Mouse (Mus musculus) adrenal gland, adult 10 weeks (tissue): ENCODE results near the gene Ccdc173. TPM values are rescaled to one million over a fixed set of nuclear protein-coding genes. Genes with fewer than 3 reads are reported as not detected.

Experiments
- polyA plus RNA-seq: library from polyadenylated mRNA; stranded (reverse); fragments of 350-450 nt; fragmentation: Illumina TruSeq; extraction: RNeasy Lipid Tissue Mini Kit (QIAGEN cat#74804); gene quantifications from one replicate; pipeline ENCODE4 v1.2.3, GENCODE M21; 2014; ENCODE audit warnings: low read depth, low replicate concordance

The Ccdc173 gene
- 8.2 TPM for polyA plus RNA-seq

DNA sequence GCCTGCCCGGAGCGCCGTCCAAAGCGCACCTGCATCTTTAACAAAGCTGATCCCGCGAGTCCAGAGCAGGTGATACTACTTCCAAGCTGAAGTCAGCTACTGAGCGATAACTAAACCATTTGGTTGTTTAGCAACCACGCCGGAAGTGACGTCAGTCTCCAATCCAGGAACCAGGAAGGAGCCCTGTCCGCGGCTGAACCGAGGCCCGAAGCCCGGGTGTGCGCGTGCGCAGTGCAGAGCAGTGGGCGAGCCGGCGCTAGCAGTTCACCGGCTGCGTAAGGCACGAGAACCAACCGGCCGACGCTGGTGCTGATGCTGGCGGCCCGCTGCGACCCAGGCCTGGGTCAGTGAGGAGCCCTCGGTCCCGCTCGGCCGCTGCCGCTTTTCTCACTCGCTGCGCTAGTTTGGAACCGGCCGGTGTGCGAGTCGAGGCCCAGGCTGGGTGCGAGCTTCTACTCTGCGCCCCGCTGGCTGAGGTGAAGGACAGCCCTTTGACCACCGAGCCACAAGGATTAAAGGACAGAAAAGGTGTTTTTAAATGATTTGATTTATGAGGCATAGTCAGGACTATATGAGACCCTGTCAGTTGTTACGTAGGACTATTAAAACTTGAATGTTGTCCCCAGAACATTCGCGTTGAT lies at the start of gene Ccdc173, which contains the start of gene Phospho2:
Gene Ccdc173 (minus strand): TSS at position 147 of the 641 bp plus-strand sequence.
Gene Phospho2 (plus strand): TSS at position 195 of the 641 bp plus-strand sequence.

DNA sequence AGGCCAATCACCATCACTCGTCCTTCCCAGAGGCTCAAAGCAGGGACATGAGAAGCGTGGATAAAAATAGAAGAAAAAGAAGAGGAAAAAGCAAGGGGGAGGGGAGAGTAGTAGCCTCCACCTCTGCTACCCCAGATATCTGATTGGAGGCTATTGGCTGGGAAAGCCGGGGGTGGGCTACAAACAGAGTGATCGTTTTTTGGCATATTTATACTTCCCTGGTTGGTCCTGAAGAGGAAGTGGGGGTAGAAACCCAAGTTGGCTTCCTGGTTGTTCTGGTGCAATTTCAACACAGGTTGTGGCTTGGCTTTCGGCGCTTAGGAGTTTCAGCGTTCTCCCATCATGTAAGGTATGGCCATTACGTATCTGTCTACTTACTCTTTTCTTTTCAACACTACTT lies 32.3 kb upstream of the Ccdc173 start, which contains the start of gene Klhl23:
Gene Klhl23 (plus strand): TSS at position 234 of the 400 bp plus-strand sequence.

DNA sequence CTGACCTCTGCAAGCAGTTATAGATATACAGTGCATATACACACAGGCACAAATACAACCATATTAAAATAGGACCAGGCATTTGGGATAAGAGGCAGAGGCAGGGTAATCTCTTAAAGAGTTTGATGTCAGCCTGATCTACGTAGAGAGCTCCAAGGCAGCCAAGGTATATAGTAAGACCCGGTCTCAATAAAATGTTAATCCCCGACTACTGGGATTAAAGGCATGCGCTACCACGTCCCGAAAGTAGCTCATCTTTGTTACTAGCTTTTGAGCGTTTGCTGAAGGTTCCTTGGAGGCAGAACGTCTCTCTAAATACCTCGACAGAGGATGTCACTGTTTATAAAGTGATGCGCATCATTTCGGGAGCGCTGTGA lies 67.1 kb downstream of the Ccdc173 start, which contains the start of gene Ppig:
Gene Ppig (plus strand): TSS at position 273 of the 377 bp plus-strand sequence.

DNA sequence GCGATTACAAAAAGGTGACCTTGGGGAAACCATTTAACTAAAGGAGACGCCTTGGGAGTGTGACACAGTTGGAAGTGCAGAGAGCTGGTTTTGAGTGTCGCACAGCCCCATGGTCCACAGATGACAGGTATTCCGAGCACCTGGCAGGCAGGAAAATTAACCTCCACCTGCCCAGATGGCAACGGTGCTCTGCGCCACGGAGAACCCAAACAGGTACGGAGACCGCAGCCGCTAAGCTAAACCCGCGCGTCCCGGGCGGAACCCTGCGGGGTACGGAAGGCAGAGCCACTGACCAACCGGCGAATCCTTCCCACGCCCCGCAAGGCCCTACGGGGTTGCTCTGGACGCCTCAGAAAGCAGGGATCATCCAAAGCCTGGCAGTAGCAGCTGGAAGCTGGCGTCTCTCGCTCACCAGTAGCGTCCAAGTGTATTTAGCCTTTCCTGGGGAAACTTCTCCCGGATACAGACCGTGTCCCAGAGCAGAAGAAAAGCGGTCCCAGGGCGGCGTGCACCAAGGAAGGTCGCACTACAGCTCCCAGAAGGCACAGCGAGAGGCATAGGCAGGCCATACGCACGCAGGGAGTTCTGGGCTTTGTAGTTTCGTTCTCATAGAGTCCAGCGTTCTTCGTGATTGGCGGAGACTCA lies 76.3 kb downstream of the Ccdc173 start, which contains the start of gene Fastkd1:
Gene Fastkd1 (minus strand): TSS at position 536 of the 645 bp plus-strand sequence.

Other genes starting within 250 kb of the Ccdc173 start
- 0.06 TPM for gene Lrp2, start 203.5 kb downstream of the Ccdc173 start, polyA plus RNA-seq
- 36.8 TPM for gene Bbs5, start 142.4 kb downstream of the Ccdc173 start, polyA plus RNA-seq
- gene Klhl41, start 119.5 kb downstream of the Ccdc173 start, polyA plus RNA-seq, result 3.6 TPM
- 48.7 TPM for gene Fastkd1, start 76.1 kb downstream of the Ccdc173 start, polyA plus RNA-seq
- gene Ppig, start 67.0 kb downstream of the Ccdc173 start, polyA plus RNA-seq, result 241 TPM
- gene Phospho2, start within 50 bp of the Ccdc173 start, polyA plus RNA-seq, result 107 TPM
- 33.4 TPM for gene Klhl23, start 32.4 kb upstream of the Ccdc173 start, polyA plus RNA-seq
- 1,065 TPM for gene Ssb, start 72.0 kb upstream of the Ccdc173 start, polyA plus RNA-seq
- 47.0 TPM for gene Mettl5, start 96.0 kb upstream of the Ccdc173 start, polyA plus RNA-seq
- gene Ubr3, start 107.7 kb upstream of the Ccdc173 start, polyA plus RNA-seq, result 164 TPM
- gene Myo3b, start 249.6 kb upstream of the Ccdc173 start, polyA plus RNA-seq, result not detected